Mouse (Mus musculus) stomach, embryonic 15.5 days (tissue): ENCODE measurements at regions not wholly inside any gene's neighbourhood (a gene's known extent, or its start where the extent isn't known, plus 50 kb on each side); places are given as distances from the start of the nearest gene placed in this dataset.
"Not testable (repeated sequence)": the region's sequence is repeated elsewhere in the genome, so short reads cannot be mapped to it uniquely, and the experiment has no call there.

Experiments
- ATAC-seq: fragments of 200-750 bp; cut with Nextera tagmentation; 2 replicates; pipeline ENCODE4 v1.8.0; 2017; ENCODE audit warnings: low read depth, moderate number of reproducible peaks, moderate TSS enrichment; ENCODE audit not compliant: insufficient read depth, low FRiP score
- H3K27ac ChIP-seq: fragments of 300-500 bp; sonication (generic); 2 replicates; pipeline ENCODE4 v1.5.1; 2015; ENCODE audit warnings: mild to moderate bottlenecking, inconsistent platforms
- H3K27me3 ChIP-seq: fragments of 300-500 bp; sonication (generic); replicated peaks from 2 replicates; pipeline ENCODE4 v1.6.1; 2015; ENCODE audit warnings: inconsistent platforms
- H3K36me3 ChIP-seq: fragments of 300-500 bp; sonication (generic); 2 replicates; pipeline ENCODE4 v1.6.1; 2015; ENCODE audit warnings: inconsistent platforms
- H3K4me1 ChIP-seq: fragments of 300-500 bp; sonication (generic); 2 replicates; pipeline ENCODE4 v1.6.1; 2015; ENCODE audit warnings: inconsistent platforms
- H3K4me2 ChIP-seq: fragments of 300-500 bp; sonication (generic); 2 replicates; pipeline ENCODE4 v1.6.1; 2015; ENCODE audit warnings: mild to moderate bottlenecking, inconsistent platforms
- H3K4me3 ChIP-seq: fragments of 300-500 bp; sonication (generic); replicated peaks from 2 replicates; pipeline ENCODE4 v1.5.1; 2015; ENCODE audit warnings: inconsistent platforms
- H3K9ac ChIP-seq: fragments of 300-500 bp; sonication (generic); 2 replicates; pipeline ENCODE4 v1.6.1; 2015; ENCODE audit warnings: inconsistent platforms
- H3K9me3 ChIP-seq: fragments of 300-500 bp; sonication (generic); 2 replicates; pipeline ENCODE4 v1.6.1; 2016; ENCODE audit warnings: inconsistent platforms
- WGBS: fragments of 180-500 bp; shearing (Covaris S2); methylation state at CpG from one replicate; pipeline ENCODE4 v1.1.7; 2015; 5-methylcytosine and 5-hydroxymethylcytosine counted together

DNA sequence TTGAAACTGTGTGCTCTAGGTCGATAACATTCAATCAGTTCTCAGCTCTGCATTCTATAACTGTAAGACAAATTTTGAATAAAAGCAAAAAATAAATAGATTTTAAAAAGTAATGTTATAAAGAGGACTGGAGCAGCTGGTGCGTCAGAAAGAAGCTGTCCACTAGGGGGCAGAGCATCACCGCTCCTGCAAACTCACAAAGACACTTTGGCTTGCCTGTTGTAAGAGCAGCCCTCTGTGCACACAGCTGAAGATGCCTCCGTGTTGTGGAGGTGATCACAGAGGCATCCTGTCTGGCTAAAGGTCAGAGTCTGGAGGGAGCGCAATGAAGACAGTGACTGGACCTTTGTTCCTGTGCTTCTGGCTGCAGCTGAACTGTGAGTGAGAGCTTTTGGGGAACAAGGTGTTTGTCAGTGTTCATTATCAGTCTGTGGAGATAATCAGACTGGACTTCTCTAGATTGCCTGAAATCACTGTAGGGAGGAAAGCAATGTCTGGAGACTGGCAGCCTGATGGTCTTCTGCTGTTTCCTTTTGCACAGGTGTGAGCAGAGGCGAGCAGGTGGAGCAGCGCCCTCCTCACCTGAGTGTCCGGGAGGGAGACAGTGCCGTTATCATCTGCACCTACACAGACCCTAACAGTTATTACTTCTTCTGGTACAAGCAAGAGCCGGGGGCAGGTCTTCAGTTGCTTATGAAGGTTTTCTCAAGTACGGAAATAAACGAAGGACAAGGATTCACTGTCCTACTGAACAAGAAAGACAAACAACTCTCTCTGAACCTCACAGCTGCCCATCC, 476.9 kb upstream of the Olfr1507 start:
- H3K4me3 ChIP-seq, H3K4me1 ChIP-seq, H3K9me3 ChIP-seq, H3K36me3 ChIP-seq, H3K9ac ChIP-seq, H3K4me2 ChIP-seq, ATAC-seq, H3K27ac ChIP-seq, H3K27me3 ChIP-seq: not testable (repeated sequence)
- WGBS: no CpG with 5 or more reads among the region's 12 CpGs

DNA sequence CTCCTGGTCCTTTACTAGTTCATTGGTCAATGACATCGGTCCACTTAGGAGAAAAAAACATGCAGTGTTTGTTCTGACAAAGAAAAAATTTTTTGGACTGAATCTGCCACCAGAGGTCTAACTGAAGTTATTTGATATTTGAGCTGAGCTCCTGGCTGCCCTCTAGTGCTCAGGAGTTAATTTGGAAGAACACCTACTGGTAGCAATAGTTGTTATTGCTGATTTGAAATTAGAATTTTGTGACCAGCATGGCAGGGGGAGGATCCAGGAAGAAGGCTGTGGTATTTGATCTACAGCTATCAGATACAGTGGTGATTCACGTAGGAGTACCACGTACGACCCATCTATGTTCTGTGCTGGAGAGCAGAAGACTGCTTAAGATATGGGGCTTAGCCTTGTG, 466.6 kb upstream of the Olfr1507 start:
- not testable (repeated sequence) for H3K36me3 ChIP-seq, ATAC-seq, H3K4me1 ChIP-seq, H3K27ac ChIP-seq, H3K4me2 ChIP-seq, H3K4me3 ChIP-seq, H3K9me3 ChIP-seq, H3K9ac ChIP-seq, H3K27me3 ChIP-seq
- WGBS: 85% methylated on average over 3 of the region's 4 CpGs

DNA sequence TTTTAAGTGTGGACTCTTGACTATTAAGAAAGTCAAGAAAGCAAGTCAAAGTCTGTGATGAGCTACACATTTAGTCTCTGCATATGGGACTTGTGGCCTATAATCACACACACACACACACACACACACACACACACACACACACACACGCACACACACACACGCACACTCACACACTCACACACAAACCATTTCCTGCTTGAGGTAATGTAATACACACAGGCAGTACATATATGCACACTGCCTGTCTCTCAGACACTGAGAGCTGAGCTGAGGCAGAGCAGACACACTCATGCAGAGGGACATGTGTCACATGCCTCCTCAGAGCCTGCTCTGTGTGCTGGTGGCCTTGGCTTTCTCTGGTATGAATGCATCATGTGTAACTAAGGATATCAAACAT, 461.0 kb upstream of the Olfr1507 start:
- H3K36me3 ChIP-seq, H3K4me3 ChIP-seq, H3K4me2 ChIP-seq, H3K9me3 ChIP-seq, H3K27me3 ChIP-seq, H3K4me1 ChIP-seq, H3K9ac ChIP-seq, ATAC-seq, H3K27ac ChIP-seq: not testable (repeated sequence)
- WGBS: no CpG with 5 or more reads among the region's 2 CpGs

DNA sequence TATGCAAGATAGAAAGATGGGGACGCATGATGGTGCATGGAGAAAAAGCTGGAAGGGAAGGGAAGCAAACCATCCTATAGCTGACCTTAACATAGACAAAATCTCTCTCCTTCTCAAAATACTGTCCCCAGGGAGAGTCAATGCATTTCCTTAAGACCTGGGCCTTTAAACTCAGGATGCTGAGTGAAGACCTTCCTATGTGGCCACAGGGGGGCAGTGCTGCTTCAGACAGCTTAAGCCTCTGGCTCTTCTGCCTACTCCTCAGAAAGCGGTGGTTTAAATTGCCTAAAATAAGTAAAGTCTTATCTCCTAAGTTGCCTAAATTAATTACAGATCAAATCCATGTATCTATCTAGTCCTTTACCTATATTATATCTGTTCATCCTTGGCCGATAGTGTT, 449.4 kb upstream of the Olfr1507 start:
- not testable (repeated sequence) for H3K4me1 ChIP-seq, ATAC-seq, H3K27ac ChIP-seq, H3K4me2 ChIP-seq, H3K27me3 ChIP-seq, H3K9me3 ChIP-seq, H3K4me3 ChIP-seq, H3K36me3 ChIP-seq, H3K9ac ChIP-seq
- WGBS: no CpG with 5 or more reads among the region's 3 CpGs

DNA sequence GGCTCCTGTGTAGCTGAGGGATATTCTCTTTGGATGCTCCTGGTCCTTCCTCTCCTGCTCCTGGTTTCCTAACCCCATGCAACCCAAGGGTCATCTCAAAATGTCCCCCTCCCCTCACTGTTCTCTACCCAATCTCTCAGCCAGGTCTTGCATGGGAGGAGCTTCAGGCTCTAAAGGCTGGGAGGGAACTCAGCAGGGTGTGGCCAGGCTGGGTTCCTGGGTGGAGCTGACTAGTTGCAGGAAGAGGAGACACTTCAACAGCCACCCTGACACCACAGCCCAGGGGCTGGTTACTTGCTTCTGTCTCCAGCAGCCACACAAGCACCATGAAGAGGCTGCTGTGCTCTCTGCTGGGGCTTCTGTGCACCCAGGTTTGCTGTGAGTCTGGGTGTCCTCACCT, 446.9 kb upstream of the Olfr1507 start:
- not testable (repeated sequence) for H3K9me3 ChIP-seq, H3K36me3 ChIP-seq, H3K27me3 ChIP-seq, H3K27ac ChIP-seq, H3K4me1 ChIP-seq, ATAC-seq, H3K9ac ChIP-seq, H3K4me2 ChIP-seq, H3K4me3 ChIP-seq

DNA sequence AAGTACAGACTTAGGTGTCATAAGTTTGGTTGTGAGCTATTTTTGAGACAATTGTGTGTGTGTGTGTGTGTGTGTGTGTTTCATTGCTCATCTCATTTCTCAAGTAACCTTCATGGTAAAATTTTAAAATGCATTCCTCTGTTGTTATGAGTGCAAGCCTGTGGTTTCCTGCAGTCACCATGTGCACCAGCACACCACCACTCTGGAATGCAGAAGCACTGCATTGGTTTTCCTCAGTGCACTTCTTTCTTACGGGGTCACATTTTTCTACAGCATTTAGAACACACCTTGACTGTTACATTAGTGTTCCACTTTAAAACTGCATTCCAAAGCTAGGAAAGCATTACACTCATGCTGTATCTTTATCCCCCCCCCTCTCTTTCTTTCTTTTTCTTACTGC, 446.2 kb upstream of the Olfr1507 start:
- ATAC-seq, H3K27me3 ChIP-seq, H3K9me3 ChIP-seq, H3K4me3 ChIP-seq, H3K36me3 ChIP-seq, H3K27ac ChIP-seq, H3K4me1 ChIP-seq, H3K9ac ChIP-seq, H3K4me2 ChIP-seq: not testable (repeated sequence)
- WGBS: no CpG with 5 or more reads among the region's 1 CpGs

DNA sequence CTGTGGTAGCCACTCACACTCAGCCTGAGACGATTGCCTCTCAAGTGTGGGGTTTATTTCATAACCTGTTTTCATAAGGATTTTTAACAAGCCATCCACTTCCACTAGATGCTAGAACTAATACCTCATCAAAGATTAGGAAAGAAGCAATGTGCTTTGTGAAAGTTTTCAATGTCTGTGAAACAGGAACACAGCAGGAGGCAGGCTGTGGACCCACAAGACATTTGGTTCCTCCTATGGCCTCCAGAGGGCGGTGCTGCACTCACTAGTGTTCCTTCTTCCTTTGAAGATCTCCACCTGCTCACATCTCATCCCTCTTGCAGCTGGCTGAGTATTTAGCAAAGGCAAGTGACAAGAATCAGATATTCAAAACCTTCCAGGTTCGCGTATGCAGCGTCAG, 424.6 kb upstream of the Olfr1507 start:
- H3K4me2 ChIP-seq, H3K4me3 ChIP-seq, H3K4me1 ChIP-seq, H3K36me3 ChIP-seq, H3K9me3 ChIP-seq, H3K27ac ChIP-seq, H3K27me3 ChIP-seq, H3K9ac ChIP-seq, ATAC-seq: not testable (repeated sequence)
- no CpG with 5 or more reads among the region's 5 CpGs for WGBS

DNA sequence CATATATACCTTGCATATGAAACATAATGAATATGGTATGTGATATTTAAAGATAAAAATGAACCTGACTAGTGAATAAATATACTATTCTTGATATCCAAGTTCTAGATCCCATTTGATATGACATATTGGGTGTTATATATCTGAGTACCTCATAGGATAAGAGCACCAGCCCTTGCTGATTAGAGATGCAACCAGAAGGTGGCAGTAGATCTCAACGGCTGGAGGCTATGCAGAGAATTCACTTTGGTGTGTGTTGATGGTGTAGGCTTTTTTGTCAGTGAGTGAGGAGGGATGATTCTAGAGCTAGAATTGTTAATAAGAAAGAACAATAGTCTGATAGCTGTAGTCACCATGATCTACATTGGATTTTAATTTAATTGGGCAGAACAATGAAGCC, 418.3 kb upstream of the Olfr1507 start:
- not testable (repeated sequence) for ATAC-seq, H3K4me1 ChIP-seq, H3K4me3 ChIP-seq, H3K9me3 ChIP-seq, H3K27ac ChIP-seq, H3K4me2 ChIP-seq, H3K9ac ChIP-seq, H3K27me3 ChIP-seq, H3K36me3 ChIP-seq
- WGBS: no CpG with 5 or more reads among the region's 1 CpGs

DNA sequence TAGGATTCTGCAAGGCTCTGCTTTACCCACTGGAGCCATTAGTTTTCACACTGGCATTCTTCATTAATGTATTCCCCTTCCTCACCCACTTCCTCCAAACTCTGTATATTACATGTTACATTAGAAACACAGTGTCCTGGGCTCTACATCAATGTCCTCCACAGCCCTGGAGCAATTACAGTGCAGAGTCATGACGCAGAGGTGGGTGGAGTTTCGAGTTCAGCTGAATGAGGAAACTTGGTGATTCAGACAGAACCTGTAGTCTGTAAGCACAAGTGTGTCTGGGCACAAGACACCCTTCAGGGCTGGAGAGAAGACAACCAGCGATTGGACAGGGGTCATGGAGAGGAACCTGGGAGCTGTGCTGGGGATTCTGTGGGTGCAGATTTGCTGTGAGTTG, 404.1 kb upstream of the Olfr1507 start:
- WGBS: no CpG with 5 or more reads among the region's 3 CpGs
- H3K27ac ChIP-seq, H3K4me2 ChIP-seq: not testable (repeated sequence)

DNA sequence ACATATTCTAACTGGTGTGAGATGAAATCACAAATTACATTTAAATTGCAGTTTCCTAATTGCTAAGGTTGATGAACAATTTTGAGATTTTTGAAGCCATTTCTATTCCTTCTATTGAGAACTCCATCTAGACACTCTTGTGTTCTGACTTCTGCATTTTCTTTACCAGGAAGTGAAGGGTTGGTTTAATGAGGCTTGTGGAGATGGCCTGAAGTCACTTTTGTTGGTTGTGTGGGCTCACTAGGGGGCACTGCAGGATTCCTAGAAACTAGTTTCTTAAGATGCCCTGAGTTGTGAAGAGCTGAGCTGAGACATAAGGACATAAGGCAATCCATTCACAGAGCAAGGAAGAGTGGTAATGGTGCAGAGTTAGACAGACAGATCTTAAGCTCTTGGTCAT, 402.8 kb upstream of the Olfr1507 start:
- not testable (repeated sequence) for H3K36me3 ChIP-seq, H3K4me3 ChIP-seq, H3K27ac ChIP-seq, H3K4me1 ChIP-seq, ATAC-seq, H3K9ac ChIP-seq, H3K9me3 ChIP-seq, H3K27me3 ChIP-seq, H3K4me2 ChIP-seq

More for the DNA sequence above, 404.1 kb upstream of the Olfr1507 start:
- H3K27me3 ChIP-seq, H3K36me3 ChIP-seq, H3K9ac ChIP-seq, ATAC-seq, H3K4me1 ChIP-seq, H3K9me3 ChIP-seq, H3K4me3 ChIP-seq: not testable (repeated sequence)

DNA sequence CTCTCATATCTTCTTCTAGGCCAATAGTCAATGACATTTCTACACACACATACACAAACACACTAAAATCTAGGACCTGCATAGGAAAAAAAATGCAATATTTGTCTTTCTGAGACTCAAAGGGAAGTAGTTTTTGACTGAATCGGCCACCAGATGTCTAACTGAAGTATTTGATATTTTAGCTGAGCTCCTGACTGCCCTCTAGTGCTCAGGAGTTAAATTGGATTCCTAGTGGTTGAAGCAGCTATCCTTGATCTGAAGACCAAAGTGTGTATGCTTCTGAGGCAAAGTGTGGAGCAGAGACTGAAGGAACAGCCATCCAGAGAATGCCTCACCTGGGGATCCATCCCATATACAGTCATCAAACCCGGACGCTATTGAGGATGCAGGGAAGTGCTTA, 384.4 kb upstream of the Olfr1507 start:
- not testable (repeated sequence) for H3K27ac ChIP-seq, ATAC-seq, H3K4me3 ChIP-seq, H3K27me3 ChIP-seq, H3K4me1 ChIP-seq, H3K4me2 ChIP-seq, H3K9ac ChIP-seq, H3K36me3 ChIP-seq, H3K9me3 ChIP-seq
- WGBS: no CpG with 5 or more reads among the region's 3 CpGs

DNA sequence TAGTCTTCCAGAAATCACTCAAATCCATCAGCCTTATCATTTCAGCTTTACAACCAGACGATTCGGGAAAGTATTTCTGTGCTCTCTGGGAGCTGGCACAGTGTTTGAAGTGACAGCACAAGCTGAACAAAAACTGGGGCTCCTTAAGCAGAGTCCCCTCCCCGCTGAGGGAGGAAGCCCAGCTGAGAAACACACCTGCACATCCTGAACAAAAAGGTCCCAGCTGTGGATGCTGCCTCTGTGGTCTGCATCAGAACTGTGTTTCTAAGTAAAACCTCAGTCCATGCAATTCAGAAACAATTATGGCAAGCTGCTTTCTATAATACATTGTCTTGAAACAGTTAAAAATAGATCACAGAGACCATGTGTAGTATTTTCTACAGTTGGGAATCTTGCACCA, 368.3 kb upstream of the Olfr1507 start:
- H3K4me2 ChIP-seq, H3K9ac ChIP-seq, H3K9me3 ChIP-seq, H3K36me3 ChIP-seq, H3K27ac ChIP-seq, ATAC-seq, H3K4me1 ChIP-seq, H3K4me3 ChIP-seq, H3K27me3 ChIP-seq: not testable (repeated sequence)
- WGBS: no CpG with 5 or more reads among the region's 3 CpGs

DNA sequence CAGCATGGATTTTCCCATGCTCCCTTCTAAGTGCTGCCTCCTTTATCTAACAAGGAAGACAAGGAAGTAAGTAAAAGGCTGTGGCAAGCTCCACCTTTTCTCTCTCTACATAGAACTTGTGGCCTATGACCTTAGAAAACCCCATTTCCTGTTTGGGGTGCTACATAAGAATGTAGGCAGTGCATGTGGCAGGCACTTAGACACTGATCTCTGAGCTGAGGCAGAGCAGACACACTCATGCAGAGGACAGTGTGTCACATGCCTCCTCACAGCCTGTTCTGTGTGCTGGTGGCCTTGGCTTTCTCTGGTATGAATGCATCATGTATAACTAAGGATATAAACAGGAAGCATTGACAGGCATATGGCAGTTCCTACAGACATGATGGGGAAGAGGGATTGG, 367.6 kb upstream of the Olfr1507 start:
- H3K4me2 ChIP-seq, H3K4me3 ChIP-seq, H3K9me3 ChIP-seq, H3K36me3 ChIP-seq, H3K4me1 ChIP-seq, H3K27me3 ChIP-seq, ATAC-seq, H3K27ac ChIP-seq, H3K9ac ChIP-seq: not testable (repeated sequence)
